In genomic region chr5:124058749-124059148, GRCm38 (mm10) we compare ENCODE assay signal across 21 mouse cellular contexts.
"Had no signal": no experiment of that assay in that cellular context is flagged by ENCODE, and none has a peak within 500 bp of the region (broad histone marks: within the 10 kb centered on the region; RNA-seq: fewer than 3 reads in every experiment).

No protein-coding gene starts in this region.

- H3K36me3 ChIP-seq: lung, embryonic 15.5 days; midbrain, embryonic 10.5 days; midbrain, embryonic 12.5 days; neural tube, embryonic 13.5 days had no signal

- H3K4me3 ChIP-seq: lung, embryonic 15.5 days; midbrain, embryonic 10.5 days; midbrain, embryonic 12.5 days; myocyte; neural tube, embryonic 13.5 days; neural tube, embryonic 15.5 days had no signal

- ATAC-seq: liver, postnatal 0 days; lung, postnatal 0 days; midbrain, embryonic 16.5 days had no signal

- H3K27ac ChIP-seq: lung, embryonic 15.5 days; midbrain, embryonic 12.5 days; neural tube, embryonic 13.5 days; neural tube, embryonic 15.5 days had no signal

- DNase-seq: liver, postnatal 0 days; lung, adult 2 months; lung, postnatal 14 days; lung, postnatal 36 days; midbrain, embryonic 14.5 days; retina, postnatal 1 day; right cerebral cortex, adult 18-20 months; right cerebral cortex, postnatal 25 days; right cerebral cortex, postnatal 4 days; spleen, adult 18-20 months; thymus, adult 2 months; thymus, postnatal 25 days; thymus, postnatal 4 days had no signal
